Mouse (Mus musculus): ENCODE measurements around the gene Trim2.

GRCm38 (mm10) chr3:84305010-84305692 lies 1.5 kb downstream of the Trim2 start:
- TF ChIP-seq USF1 (IDR thresholded peaks at IDR 0.05; ENCODE audit: low read depth, low read length) (no peak), SIN3A (IDR thresholded peaks at IDR 0.05; ENCODE audit: low read length) (no peak), ETS1 (conservative IDR thresholded peaks at IDR 0.05; ENCODE audit: low read depth, low read length) (no peak), MAX (IDR thresholded peaks at IDR 0.05; ENCODE audit: low read length) (no peak), SMC3 (IDR thresholded peaks at IDR 0.05; ENCODE audit: low read depth, low read length) (no peak)

All from CH12.LX (cell line).